Mouse (Mus musculus) CH12.LX (cell line): ENCODE data around the gene Rhag. TPM values are rescaled to one million over a fixed set of nuclear protein-coding genes. Genes with fewer than 3 reads are reported as not detected.

Experiments used
- DNase-seq: peaks from one replicate; pipeline ENCODE4 v3.0.0-alpha.2; 2013; ENCODE audit errors: extremely low read depth
- H3K27ac ChIP-seq: 2 replicates; pipeline ENCODE4 v1.5.1; 2012; ENCODE audit warnings: low read depth, mild to moderate bottlenecking, control low read depth, moderate library complexity; ENCODE audit not compliant: insufficient read depth
- H3K27me3 ChIP-seq: replicated peaks from 2 replicates; pipeline ENCODE3; 2012; ENCODE audit warnings: inconsistent platforms
- H3K36me3 ChIP-seq, 2 experiments: replicated peaks in 1 of 2; 2 replicates each; pipeline versions ENCODE3 to v1.6.1; 2012; ENCODE audit warnings: inconsistent platforms in 1 of 2, low read length in 1 of 2, mild to moderate bottlenecking in 1 of 2, mixed read lengths in 1 of 2, moderate library complexity in 1 of 2; ENCODE audit not compliant: control insufficient read depth in 1 of 2, insufficient read depth in 1 of 2
- H3K4me1 ChIP-seq, 2 experiments: 2 replicates each; pipeline ENCODE4 v1.6.1; 2012; ENCODE audit warnings: inconsistent platforms in 1 of 2, moderate library complexity in 1 of 2; ENCODE audit not compliant: insufficient read depth in 2 of 2, control insufficient read depth in 1 of 2
- H3K4me2 ChIP-seq: 2 replicates; pipeline ENCODE4 v1.6.1; 2012; ENCODE audit warnings: low read depth, mild to moderate bottlenecking, control low read depth; ENCODE audit not compliant: poor library complexity, insufficient read depth, severe bottlenecking
- H3K4me3 ChIP-seq, 3 experiments: fragments of 150-350 bp in 1 of 3; sonication (generic) in 1 of 3; replicated peaks in 1 of 3; 2 replicates each; pipeline versions ENCODE3 to v1.5.1; 2011 to 2012; ENCODE audit warnings: low read depth in 2 of 3, low read length in 2 of 3, mild to moderate bottlenecking in 2 of 3, moderate library complexity in 2 of 3, control low read depth in 1 of 3, improper control_type of control experiment in 1 of 3, inconsistent platforms in 1 of 3, mixed read lengths in 1 of 3; ENCODE audit not compliant: poor library complexity in 1 of 3
- H3K79me2 ChIP-seq: replicated peaks from 2 replicates; pipeline ENCODE4 v1.6.1; 2012; ENCODE audit warnings: mild to moderate bottlenecking, moderate library complexity; ENCODE audit not compliant: control insufficient read depth, poor library complexity, insufficient read depth, severe bottlenecking; ENCODE audit errors: extremely low read depth
- H3K9ac ChIP-seq: 2 replicates; pipeline ENCODE4 v1.6.1; 2012; ENCODE audit warnings: low read depth, mild to moderate bottlenecking, control low read depth, moderate library complexity; ENCODE audit not compliant: insufficient read depth
- H3K9me3 ChIP-seq: replicated peaks from 2 replicates; pipeline ENCODE3; 2012; ENCODE audit warnings: low read length, inconsistent platforms, mixed read lengths
- BHLHE40 ChIP-seq: IDR thresholded peaks from 2 replicates; pipeline ENCODE4 v1.6.1; 2011; ENCODE audit warnings: mild to moderate bottlenecking, low read depth, low read length, improper control_type of control experiment
- CTCF ChIP-seq, 2 experiments: IDR thresholded peaks in 1 of 2; conservative IDR thresholded peaks in 1 of 2; 2 replicates each; pipeline ENCODE4 v1.5.1; 2011 to 2012; ENCODE audit warnings: low read depth in 2 of 2, low read length in 2 of 2, improper control_type of control experiment in 1 of 2, inconsistent platforms in 1 of 2, mild to moderate bottlenecking in 1 of 2, moderate library complexity in 1 of 2
- E2F4 ChIP-seq: IDR thresholded peaks from 2 replicates; pipeline ENCODE4 v1.6.1; 2011; ENCODE audit warnings: low read depth, low read length, improper control_type of control experiment; ENCODE audit not compliant: insufficient replicate concordance
- GABPA ChIP-seq: IDR thresholded peaks from 2 replicates; pipeline ENCODE4 v1.6.1; 2012; ENCODE audit warnings: low read depth, low read length, improper control_type of control experiment, inconsistent platforms; ENCODE audit not compliant: insufficient replicate concordance
- HCFC1 ChIP-seq: IDR thresholded peaks from 2 replicates; pipeline ENCODE4 v1.6.1; 2012; ENCODE audit warnings: low read depth, mild to moderate bottlenecking, inconsistent platforms, low read length, improper control_type of control experiment
- JUN ChIP-seq: IDR thresholded peaks from 2 replicates; pipeline ENCODE4 v1.6.1; 2011; ENCODE audit warnings: low read depth, mild to moderate bottlenecking, low read length, improper control_type of control experiment, moderate library complexity; ENCODE audit not compliant: insufficient read depth
- KAT2A ChIP-seq: IDR thresholded peaks from 2 replicates; pipeline ENCODE4 v1.6.1; 2012; ENCODE audit warnings: low read length, improper control_type of control experiment, inconsistent platforms; ENCODE audit not compliant: insufficient replicate concordance
- MAFK ChIP-seq: IDR thresholded peaks from 2 replicates; pipeline ENCODE4 v1.6.1; 2011; ENCODE audit warnings: low read length, improper control_type of control experiment; ENCODE audit not compliant: insufficient replicate concordance
- MAZ ChIP-seq: IDR thresholded peaks from 2 replicates; pipeline ENCODE4 v1.6.1; 2012; ENCODE audit warnings: low read depth, mild to moderate bottlenecking, inconsistent platforms, low read length, improper control_type of control experiment, moderate library complexity
- MEF2A ChIP-seq: IDR thresholded peaks from 2 replicates; pipeline ENCODE4 v1.6.1; 2014; ENCODE audit warnings: low read depth, mild to moderate bottlenecking, inconsistent platforms, low read length, improper control_type of control experiment, borderline replicate concordance
- MYC ChIP-seq: IDR thresholded peaks from 2 replicates; pipeline ENCODE4 v1.6.1; 2011; ENCODE audit warnings: low read depth, mild to moderate bottlenecking, improper control_type of control experiment, low read length
- NELFE ChIP-seq: IDR thresholded peaks from 2 replicates; pipeline ENCODE4 v1.6.1; 2011; ENCODE audit warnings: low read depth, low read length, improper control_type of control experiment
- NRF1 ChIP-seq: IDR thresholded peaks from 2 replicates; pipeline ENCODE4 v1.6.1; 2014; ENCODE audit warnings: low read depth, mild to moderate bottlenecking, inconsistent platforms, low read length, improper control_type of control experiment, moderate library complexity
- PAX5 ChIP-seq: IDR thresholded peaks from 2 replicates; pipeline ENCODE4 v1.6.1; 2012; ENCODE audit warnings: low read length, inconsistent platforms, mixed read lengths
- RAD21 ChIP-seq: IDR thresholded peaks from 2 replicates; pipeline ENCODE4 v1.6.1; 2011; ENCODE audit warnings: low read depth, mild to moderate bottlenecking, low read length, improper control_type of control experiment, moderate library complexity
- RCOR1 ChIP-seq: conservative IDR thresholded peaks from 2 replicates; pipeline ENCODE4 v1.6.1; 2012; ENCODE audit warnings: low read depth, mild to moderate bottlenecking, inconsistent platforms, low read length, improper control_type of control experiment
- SMC3 ChIP-seq: IDR thresholded peaks from 2 replicates; pipeline ENCODE4 v1.6.1; 2011; ENCODE audit warnings: low read depth, low read length, improper control_type of control experiment
- TCF12 ChIP-seq: IDR thresholded peaks from 2 replicates; pipeline ENCODE4 v1.6.1; 2014; ENCODE audit warnings: low read depth, mild to moderate bottlenecking, inconsistent platforms, low read length, improper control_type of control experiment
- UBTF ChIP-seq: IDR thresholded peaks from 2 replicates; pipeline ENCODE4 v1.6.1; 2012; ENCODE audit warnings: low read depth, mild to moderate bottlenecking, inconsistent platforms, low read length, improper control_type of control experiment, moderate library complexity
- USF1 ChIP-seq: IDR thresholded peaks from 2 replicates; pipeline ENCODE4 v1.6.1; 2014; ENCODE audit warnings: low read depth, mild to moderate bottlenecking, inconsistent platforms, low read length, improper control_type of control experiment
- ZKSCAN1 ChIP-seq: IDR thresholded peaks from 2 replicates; pipeline ENCODE4 v1.6.1; 2012; ENCODE audit warnings: low read depth, inconsistent platforms, low read length, improper control_type of control experiment, borderline replicate concordance
- ZNF384 ChIP-seq: IDR thresholded peaks from 2 replicates; pipeline ENCODE4 v1.6.1; 2012; ENCODE audit warnings: low read depth, low read length, improper control_type of control experiment, inconsistent platforms
- dilution Hi-C: fragments of 300-500 bp; cut with MboI; formaldehyde crosslinking; loops from 2 replicates; pipeline ENCODE4 v1.14.3; 2020; ENCODE audit warnings: low sequenced_read_pairs; ENCODE audit not compliant: extremely low pct_unique_long_range_greater_than_20kb, extremely low pct_ligation_motif_present
- in situ Hi-C: fragments of 300-500 bp; cut with MboI; formaldehyde crosslinking; loops from 3 replicates; pipeline ENCODE4 v1.14.3; 2019; ENCODE audit warnings: low sequenced_read_pairs, low pct_ligation_motif_present, low pct_unique_long_range_greater_than_20kb, mixed read lengths
- polyA plus RNA-seq: library from polyadenylated mRNA; unstranded; fragments of >175 nt; gene quantifications from 2 replicates; pipeline ENCODE4 v1.2.1, GENCODE M21; 2012; ENCODE audit warnings: low read depth; ENCODE audit not compliant: insufficient read length
- total RNA-seq, 2 experiments: library from RNA; depleted of rRNA; stranded (reverse); fragments of 300-350 nt in 1 of 2; fragments of >200 nt in 1 of 2; gene quantifications; 2 replicates each; pipeline ENCODE4 v1.2.3; 2012 to 2014

The Rhag gene
- total and polyA plus RNA-seq, 3 experiments: not detected

GRCm38 (mm10) chr17:40882172-40882571 is 71.2 kb downstream of the Rhag start:
- TF ChIP-seq MAZ (no peak), KAT2A (no peak), RAD21 (no peak), MYC (no peak), MAFK (no peak), ZKSCAN1 (no peak), SMC3 (no peak), BHLHE40 (no peak), CTCF (conservative IDR thresholded peaks at IDR 0.05 in 1 of 2, IDR thresholded peaks at IDR 0.05 in 1 of 2; ENCODE audit: low read depth in 2 of 2, low read length in 2 of 2) (no peak), JUN (no peak), E2F4 (no peak), MEF2A (no peak), GABPA (no peak), ZNF384 (no peak), NELFE (no peak), NRF1 (no peak), RCOR1 (no peak), TCF12 (no peak), USF1 (no peak)
- in situ Hi-C loops: no loop called here

GRCm38 (mm10) chr17:40885155-40885554 is 74.2 kb downstream of the Rhag start:
- Histone ChIP-seq H3K4me1 (no peaks in the 10 kb centered on the region), H3K27ac (no peak overlapping the region), H3K9me3 (peaks cover 20% of the 10 kb centered on the region), H3K27me3 (no peaks in the 10 kb centered on the region), H3K36me3 (no peaks in the 10 kb centered on the region), H3K4me2 (no peak overlapping the region), H3K4me3 (no peak overlapping the region), H3K9ac (no peak overlapping the region), H3K79me2 (no peaks in the 10 kb centered on the region)
- TF ChIP-seq UBTF (no peak), HCFC1 (no peak), PAX5 (no peak), MEF2A (no peak)
- DNase-seq: no peak
- in situ Hi-C loops: no loop called here
- dilution Hi-C loops: no loop called here

More at GRCm38 (mm10) chr17:40882172-40882571, 71.2 kb downstream of the Rhag start:
- no peak overlapping the region for H3K4me3 ChIP-seq
- no peaks in the 10 kb centered on the region for H3K79me2 ChIP-seq
- DNase-seq: no peak
- H3K27me3 ChIP-seq: no peaks in the 10 kb centered on the region
- H3K4me1 ChIP-seq: no peaks in the 10 kb centered on the region
- dilution Hi-C loops: no loop called here
- peaks cover 27% of the 10 kb centered on the region for H3K9me3 ChIP-seq
- no peaks in the 10 kb centered on the region for H3K36me3 ChIP-seq
- H3K27ac ChIP-seq: no peak overlapping the region
- no peak overlapping the region for H3K4me2 ChIP-seq
- H3K9ac ChIP-seq: no peak overlapping the region
